Mouse (Mus musculus): ENCODE results near the gene March10.

The March10 gene

DNA sequence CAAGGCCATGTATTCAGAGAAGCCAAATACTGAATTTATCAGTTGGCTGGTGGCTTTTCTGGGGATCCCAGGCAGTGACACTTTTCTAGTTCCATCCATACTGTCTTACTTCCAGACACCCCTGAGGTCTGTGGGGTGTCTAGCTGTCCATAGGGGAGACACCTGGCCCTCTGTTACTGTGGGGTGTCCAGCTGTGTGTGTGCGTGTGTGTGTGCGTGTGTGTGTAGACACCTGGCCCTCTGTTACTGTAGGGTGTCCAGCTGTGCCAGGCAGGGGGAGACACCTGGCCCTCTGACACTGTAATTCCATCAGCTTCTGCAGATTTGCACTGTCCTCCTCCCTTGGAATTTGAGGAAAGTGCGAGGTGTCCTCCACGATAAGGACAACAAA lies 102.6 kb downstream of the March10 start:
- DNase-seq (ENCODE audit: inconsistent ontology term), result no peak

DNA sequence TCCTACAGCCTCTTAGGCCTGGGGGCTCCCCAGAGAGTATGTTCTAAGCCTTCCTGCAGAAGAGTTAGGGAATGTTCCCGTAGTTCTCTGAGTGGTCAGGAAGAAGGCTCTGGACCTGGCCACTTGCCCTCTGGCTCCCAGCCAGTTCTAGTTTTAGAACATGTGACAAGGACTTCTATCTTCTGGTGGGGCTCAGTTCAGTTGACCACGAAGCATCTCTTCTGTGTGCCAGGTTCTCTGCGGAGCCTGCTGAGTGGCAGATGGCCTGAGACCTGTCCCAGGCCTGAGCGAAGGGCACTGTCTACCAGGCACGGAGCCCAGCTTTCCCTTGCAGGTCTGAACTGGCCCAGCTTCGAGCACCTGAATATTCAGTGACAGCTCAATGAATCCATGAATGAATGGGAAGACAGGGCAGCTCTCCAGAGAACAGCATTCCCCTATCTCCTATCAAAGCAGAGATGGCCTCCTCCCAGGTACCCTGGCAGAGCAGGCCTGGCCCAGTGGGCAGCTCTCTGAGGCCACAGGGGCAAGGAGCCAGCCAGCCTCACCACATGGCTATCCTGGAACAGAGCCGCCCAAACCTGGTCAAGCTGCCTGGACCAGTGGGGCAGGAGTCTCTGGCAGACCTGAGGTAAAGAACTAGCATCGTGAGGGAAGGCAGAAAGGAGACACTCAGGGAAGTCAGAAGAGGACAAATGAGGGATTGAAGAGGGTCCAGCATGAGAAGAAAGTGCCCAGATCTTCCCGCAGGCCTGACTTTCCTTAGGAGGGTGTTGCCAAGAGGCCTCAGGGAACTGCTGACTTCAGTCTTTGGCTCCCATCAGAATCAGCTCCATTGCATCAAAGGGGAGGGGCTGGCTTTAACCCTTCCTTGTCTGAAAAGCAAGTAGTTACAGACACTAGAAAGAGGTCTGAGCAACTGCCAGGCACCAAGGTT lies 103.3 kb downstream of the March10 start:
- peak; percentile 82 for DNase-seq (ENCODE audit: inconsistent ontology term)

DNA sequence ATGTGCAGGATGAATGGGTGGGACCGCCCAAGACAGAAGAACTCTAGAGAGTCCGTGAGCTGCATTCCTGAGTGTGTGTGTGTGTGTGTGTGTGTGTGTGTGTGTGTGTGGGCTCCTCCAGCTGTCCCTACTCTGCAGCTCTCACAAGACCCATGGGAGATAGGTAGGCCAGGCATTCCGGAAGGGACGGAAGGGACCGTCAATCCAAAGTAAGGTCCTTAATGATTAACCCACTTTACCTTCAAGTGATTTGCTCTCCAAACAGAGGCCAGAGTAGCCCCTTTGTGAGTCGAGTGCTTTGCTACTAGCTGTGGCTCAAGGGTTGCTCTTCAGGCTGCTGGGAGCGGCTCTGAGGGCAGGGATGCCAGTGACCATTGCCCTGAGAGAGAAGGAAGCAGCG lies 104.4 kb downstream of the March10 start:
- no peak for DNase-seq (ENCODE audit: inconsistent ontology term)

DNA sequence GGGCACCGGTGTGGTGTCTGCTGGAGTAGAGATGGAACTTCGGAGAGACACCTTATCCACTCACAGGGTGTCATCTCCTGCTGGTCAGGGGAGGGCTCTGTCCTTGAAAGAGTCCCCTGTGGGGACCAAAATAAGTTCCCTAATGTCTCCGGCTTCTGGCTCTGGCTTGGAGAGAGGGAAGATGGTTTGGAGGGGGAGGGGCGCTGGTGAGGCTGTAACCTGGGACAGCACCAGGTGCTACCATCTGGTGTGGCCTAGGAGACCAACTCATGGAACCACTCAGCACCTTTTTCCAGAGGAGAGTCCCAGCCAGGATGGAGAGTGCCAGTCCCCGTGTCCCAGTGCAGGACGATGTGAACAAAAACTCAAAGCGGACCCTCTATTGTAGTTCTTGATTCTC lies 105.9 kb downstream of the March10 start:
- no peak for DNase-seq (ENCODE audit: inconsistent ontology term)

DNA sequence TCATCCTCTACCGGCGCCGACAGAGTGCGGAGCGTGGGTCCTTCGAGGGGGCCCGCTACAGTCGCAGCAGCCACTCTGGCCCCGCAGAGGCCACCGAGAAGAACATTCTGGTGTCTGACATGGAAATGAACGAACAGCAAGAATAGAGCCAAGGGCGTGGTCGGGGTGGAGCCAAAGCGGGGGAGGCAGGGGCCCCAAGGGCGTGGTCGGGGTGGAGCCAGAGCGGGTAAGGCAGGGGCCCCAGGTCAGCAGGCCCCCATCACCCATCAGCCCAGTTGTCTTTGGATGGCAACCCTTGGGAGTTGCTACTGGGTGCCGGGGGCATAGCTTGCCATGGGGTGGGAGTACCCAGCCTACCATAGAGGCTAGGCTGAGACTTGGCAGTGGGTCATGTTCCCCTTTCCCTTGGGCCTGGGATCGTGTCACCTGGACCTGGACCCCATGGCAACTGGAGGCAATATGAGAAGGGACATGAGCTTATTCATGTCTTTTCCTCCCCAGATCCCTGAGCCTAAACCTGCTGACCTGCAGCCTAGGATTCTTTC lies 106.7 kb downstream of the March10 start:
- DNase-seq (ENCODE audit: inconsistent ontology term), result no peak

DNA sequence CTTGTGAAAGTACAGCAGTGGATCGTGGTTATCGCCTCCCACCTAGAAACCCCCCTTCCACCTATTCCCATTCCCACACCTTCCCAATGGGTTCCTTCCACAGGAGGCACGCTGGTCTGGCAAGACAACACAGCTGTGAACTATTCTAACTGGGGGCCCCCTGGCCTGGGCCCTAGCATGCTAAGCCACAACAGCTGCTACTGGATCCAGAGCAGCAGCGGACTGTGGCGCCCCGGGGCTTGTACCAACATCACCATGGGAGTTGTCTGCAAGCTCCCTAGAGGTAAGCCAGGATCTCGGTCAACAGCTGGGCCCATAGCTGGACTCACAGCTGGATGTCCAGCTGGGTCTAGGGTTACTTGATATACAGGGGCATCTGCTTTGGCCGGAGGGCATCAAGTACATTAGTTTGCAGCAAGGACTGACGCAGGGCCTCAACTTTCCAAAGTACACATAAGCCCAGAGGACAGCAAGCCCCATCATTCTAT lies 108.0 kb downstream of the March10 start:
- no peak for DNase-seq (ENCODE audit: inconsistent ontology term)

DNA sequence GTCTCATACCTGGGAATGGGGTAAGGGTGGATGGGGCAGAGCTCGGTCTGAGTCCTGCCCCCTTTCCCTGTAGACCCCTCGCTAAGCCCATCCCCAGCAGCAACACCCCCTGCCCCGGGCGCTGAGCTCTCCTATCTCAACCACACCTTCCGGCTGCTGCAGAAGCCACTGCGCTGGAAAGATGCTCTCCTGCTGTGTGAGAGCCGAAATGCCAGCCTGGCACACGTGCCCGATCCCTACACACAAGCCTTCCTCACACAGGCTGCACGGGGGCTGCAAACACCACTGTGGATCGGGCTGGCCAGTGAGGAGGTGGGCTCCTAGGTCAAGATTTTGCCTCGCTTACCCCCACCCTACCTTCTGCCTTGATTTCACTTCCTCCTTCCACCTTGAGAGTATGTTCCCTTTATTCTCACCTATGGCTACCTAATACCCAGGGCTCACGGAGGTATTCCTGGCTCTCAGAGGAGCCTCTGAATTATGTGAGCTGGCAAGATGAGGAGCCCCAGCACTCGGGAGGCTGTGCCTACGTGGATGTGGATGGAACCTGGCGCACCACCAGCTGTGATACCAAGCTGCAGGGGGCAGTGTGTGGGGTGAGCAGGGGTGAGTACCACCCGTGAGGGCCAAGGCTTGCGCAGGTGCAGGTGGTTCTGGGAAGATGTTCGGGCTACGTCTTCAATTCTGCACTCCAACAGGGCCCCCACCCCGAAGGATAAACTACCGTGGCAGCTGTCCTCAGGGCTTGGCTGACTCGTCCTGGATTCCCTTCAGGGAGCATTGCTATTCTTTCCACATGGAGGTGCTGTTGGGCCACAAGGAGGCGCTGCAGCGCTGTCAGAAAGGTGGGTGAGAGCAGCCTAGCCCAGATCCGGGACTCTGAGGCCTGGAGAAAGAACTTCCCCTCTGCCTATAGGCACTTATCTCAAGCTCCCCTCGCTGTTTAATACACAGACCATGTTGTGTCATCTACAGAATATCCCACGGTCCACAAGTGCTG lies 109.1 kb downstream of the March10 start:
- peak; percentile 64 for DNase-seq (ENCODE audit: inconsistent ontology term)

DNA sequence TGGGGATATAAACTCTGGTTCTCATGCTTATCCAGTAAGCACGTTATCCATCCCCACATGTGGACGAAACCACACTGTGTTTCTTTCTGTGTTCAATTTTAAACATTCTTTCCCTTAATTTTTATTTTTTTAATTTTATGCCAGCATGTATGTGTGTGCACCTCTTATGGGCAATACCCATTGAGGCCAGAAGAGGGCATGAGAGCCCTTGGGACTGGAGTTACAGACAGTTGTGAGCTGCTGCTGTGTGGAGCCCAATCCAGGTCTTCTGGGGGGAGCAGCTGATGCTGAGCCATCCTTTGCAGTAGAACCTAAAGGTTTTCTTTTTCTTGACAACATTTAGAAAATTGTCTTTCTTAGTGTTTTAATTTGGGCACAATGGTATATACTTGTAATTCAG lies 111.3 kb downstream of the March10 start:
- DNase-seq (ENCODE audit: inconsistent ontology term), result no peak

DNA sequence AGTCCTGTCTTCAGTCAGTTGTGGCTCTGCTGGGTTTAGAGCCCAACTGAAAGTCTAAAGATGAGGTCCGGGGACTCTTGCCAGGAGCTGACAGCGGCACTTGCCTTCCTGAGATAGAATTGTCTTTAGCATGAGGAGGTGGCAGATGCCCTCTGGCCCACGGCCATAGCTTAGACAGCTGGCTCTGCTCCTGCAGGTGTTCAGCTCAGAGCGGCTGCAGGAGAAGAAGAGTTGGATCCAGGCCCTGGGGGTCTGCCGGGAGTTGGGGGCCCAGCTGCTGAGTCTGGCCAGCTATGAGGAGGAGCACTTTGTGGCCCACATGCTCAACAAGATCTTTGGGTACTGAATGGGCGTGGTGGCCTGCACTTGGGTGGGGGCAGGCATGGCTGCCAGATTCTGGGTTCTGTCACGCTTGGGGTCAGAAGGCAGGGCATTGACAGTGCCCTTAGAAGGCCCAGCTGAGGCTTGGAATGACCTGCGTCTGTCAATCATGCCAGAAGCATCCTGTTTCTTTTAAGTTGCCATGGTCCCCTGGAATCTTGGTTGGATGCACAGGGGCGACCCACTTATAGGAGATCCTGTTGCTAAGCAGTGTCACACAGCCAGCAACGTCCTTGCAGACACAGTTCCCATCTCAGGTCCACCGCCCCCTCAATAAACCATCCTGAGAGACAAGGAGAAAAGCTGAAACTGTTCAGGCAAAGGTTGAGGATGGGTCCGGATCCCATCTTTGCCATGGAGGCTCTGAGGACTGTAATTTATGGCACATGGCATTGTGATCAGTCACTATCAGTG lies 117.7 kb downstream of the March10 start:
- DNase-seq (ENCODE audit: inconsistent ontology term), result no peak

DNA sequence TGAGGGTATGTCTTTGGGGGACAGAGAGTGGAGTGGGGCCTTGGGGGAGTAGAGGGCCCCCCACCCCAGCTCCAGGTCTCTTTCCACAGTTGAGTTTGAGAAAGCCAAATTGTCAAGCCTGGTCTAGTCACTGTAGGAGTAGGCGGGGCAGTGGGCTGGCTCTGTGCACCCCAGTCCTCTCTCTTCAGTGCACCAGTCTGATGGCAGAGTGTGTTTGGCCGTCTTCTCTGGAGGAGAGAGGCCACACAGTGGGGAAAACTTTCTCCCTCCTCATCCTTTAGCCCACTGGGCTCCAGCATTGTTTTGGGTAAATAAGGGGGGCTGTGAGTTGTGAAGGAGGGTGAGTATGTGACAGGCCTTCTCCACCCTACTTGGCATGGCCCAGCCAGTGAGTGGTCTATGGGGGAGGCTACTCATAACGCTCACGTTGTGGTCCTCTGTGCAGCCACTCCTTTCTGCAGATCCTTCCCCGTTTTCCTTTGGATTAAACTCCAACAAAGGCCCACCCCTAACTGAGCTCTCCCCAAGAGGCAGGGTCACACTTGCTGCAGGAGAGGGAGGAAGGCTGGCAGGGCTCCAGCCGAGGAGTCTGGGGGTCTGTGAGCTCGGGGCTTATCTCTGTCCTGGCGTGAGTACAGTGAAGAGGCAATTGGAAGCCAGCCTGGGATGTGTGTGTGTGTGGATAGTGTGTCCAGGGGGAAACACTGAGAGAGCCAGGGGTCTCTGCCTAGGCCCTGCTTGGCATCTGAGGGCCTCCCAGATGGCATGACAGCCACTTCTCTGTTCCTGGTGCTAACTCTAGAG lies 122.5 kb downstream of the March10 start:
- DNase-seq (ENCODE audit: inconsistent ontology term), result no peak

DNA sequence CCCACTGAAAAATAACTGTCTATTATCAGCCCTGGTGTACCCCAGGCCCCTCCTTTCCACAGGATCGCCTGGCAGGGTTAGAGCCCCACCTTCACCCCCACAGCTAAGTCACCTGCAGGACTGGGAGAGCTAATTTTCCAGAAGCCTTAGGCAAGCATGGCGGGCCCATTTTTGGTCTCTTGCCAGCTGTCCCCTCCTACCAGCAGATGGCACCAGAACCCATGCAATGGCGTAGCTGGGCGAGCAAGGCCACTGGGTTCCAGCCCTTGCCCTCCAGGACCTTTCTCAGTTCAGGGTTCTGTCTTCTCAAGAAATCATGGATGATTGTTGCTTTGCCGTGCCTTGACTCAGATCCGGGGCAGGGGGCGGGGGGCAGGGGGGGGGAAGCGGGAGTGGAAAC lies 124.1 kb downstream of the March10 start:
- DNase-seq (ENCODE audit: inconsistent ontology term), result no peak

DNA sequence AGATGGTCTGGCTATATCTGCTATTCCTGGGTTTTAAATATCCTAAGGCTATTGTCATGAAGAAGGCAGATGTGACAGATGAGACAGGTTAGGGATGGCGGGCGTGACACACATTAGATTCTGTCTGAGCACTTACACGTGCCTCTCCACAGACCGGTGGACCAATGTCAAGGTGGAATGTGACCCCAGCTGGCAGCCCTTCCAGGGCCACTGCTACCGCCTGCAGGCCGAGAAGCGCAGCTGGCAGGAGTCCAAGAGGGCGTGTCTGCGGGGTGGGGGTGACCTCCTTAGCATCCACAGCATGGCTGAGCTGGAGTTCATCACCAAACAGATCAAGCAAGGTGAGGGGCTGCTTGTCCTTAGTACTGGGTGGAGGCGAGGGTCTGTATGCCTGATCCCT lies 124.8 kb downstream of the March10 start:
- DNase-seq (ENCODE audit: inconsistent ontology term), result peak; percentile 73

DNA sequence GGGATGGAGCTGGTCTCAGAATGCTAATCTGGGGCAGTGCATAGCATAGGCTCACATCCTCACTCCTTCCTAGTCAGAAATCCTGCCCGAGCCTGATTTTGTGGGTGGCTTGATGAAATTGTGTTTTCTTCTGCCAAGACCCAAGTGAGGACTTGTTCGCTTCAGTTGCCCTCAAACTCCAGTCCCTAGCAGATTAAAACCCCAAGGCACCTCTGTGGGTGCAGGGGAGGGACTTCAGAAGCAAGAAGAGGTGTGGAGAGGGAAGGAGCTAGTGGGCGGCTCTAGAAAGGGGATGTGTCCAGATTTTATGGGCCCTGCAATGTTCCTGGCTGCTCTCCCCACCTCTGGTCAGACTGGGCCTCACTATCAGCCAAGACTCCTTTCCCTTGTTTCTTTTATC lies 125.4 kb downstream of the March10 start:
- no peak for DNase-seq (ENCODE audit: inconsistent ontology term)

DNA sequence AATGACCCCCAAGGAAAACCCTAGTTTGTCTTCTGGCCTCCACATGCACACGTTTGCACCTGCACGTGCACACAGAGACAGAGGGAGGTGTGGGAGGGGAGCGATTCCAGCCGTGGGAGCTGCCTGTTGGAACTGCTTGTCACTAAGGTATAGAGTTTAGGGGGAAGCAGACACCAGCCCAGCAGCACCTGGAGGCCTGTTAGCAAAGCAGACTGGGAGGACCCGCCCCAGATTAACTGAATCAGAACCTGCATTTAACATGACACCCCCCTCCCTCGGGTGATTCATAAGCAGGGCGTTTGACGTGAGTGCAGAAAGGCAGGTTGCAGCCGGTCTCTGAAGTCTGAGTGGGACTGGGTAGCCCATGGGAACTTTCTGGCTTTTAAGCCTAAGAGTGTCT lies 126.6 kb downstream of the March10 start:
- no peak for DNase-seq (ENCODE audit: inconsistent ontology term)

DNA sequence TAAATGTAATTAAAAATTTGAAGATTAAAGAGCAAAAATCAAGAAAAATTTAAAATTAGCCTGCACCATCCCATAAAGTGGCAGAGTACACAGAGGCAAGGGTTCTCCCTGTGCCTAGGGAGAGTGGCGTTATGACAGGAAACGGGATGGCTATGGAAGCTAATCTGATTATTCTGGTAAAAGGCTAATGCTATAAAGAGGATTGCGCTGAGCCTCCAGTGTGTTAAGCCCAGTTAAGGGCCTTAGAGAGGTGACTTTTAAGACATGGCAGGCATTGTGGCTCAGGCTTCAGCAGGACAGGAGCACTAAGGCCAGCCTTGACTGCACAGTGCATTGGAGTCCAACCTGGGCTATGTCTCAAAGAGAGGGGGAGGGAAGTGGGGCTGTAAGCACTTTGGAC lies 129.4 kb downstream of the March10 start:
- DNase-seq (ENCODE audit: inconsistent ontology term), result no peak

DNA sequence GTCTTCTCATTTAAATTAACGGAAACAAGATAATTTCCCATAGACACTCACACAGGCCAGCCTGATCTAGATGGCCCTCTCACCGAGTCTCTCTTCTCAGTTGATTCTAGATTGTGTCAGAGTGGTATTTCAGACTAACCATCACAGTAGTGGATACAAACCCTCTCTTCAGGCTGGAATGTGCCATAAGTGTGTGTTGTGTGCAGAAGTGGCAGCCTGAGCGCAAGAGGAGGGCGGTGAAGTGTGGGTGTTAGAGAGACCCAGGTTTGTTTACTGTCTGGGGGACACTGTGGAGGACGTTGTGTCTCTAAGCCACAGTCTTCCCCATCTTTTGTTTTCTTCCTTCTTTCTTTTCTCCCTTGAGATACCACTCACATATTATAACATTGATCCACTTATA lies 133.0 kb downstream of the March10 start:
- DNase-seq (ENCODE audit: inconsistent ontology term), result no peak

DNA sequence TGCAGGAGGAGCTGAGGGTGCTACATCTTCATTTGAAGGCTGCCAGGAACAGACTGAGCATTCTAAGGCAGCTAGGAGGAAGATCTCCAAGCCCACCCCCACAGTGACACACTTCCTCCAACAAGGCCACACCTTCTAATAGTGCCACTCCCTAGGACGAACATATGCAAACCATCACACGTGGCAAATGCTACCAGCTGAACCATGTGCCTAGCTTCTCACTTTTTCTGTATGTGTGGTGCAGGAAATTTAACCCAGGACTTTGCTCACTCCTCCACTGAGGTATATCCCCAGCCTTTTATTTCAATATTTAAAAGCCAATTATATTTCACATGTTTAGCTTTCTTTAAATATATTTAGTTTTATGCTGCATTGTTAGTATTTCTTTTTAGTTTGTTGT lies 135.4 kb downstream of the March10 start:
- DNase-seq (ENCODE audit: inconsistent ontology term), result no peak

DNA sequence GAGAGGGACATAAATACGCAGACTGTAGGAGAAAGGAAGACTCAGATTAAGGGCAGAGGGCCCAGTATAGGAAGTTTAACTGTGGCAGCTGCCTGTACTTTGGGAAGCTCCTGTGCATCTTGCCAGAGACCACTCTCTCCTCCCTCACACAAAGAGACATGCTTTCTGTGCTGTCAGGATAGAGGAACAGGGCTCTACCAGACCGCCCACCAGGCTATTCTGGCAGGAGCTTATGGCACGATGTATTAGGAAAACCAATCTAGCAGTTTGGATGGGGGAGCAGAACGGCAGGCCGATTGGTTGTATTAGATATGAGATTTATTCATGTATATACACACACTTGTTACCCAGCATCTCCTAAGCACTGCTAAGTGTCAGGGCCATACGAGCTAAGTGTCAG lies 138.8 kb downstream of the March10 start:
- no peak for DNase-seq (ENCODE audit: inconsistent ontology term)

DNA sequence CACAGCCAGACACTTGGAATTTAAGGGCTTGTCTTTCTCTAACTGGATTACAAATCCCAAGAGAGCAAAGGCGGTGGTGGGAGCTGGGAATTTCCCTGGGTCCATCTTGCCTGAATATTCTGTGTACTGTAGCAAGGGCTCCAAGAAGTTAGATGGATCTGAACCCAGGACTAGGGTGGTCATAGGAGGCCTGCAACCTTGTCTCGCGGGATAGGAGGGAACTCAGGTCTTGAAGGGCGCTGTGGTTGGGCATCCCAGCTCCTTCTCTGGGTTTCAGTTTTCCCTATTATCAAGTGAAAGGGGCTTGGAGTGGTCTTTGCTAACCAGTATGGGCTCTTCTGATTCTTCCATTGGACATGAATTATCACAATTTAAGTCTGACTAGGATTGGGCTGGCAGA lies 140.4 kb downstream of the March10 start:
- DNase-seq (ENCODE audit: inconsistent ontology term), result no peak

DNA sequence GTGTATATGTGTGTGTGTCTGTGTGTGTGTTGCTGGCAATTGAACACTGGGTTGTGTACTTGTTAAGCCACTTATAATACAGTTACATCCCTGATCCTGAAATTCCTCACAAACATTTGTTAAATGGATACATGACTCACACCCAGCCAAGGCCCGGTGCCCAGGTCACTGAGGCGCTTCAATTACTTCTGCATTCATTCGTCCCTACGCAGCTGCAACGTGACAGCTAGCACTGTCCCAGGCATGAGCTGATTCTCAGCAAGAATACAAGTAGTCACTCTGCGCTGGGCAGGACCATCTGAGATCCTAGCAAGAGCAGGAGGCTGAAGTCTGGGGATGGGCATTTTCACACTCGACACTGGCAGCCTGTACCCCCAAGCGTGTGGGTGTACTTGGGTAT lies 141.2 kb downstream of the March10 start:
- DNase-seq (ENCODE audit: inconsistent ontology term), result peak; percentile 95
